Mouse (Mus musculus) forebrain, embryonic 16.5 days (tissue): Measurements from ENCODE around the gene Fbxo4. TPM values are rescaled to one million over a fixed set of nuclear protein-coding genes. Genes with fewer than 3 reads are reported as not detected.

Experiments
- ATAC-seq: fragments of 200-750 bp; cut with Nextera tagmentation; 2 replicates; pipeline ENCODE4 v1.8.0; 2017; ENCODE audit warnings: mild to moderate bottlenecking, moderate library complexity
- H3K27ac ChIP-seq: fragments of 300-500 bp; sonication (generic); 2 replicates; pipeline ENCODE4 v1.5.1; 2014; ENCODE audit warnings: low read length, control low read depth
- H3K27me3 ChIP-seq: fragments of 300-500 bp; sonication (generic); replicated peaks from 2 replicates; pipeline ENCODE4 v1.6.1; 2014; ENCODE audit warnings: low read length; ENCODE audit not compliant: control insufficient read depth, insufficient read depth
- H3K36me3 ChIP-seq: fragments of 300-500 bp; sonication (generic); 2 replicates; pipeline ENCODE4 v1.6.1; 2014; ENCODE audit not compliant: control insufficient read depth, insufficient read depth
- H3K4me1 ChIP-seq: fragments of 300-500 bp; sonication (generic); replicated peaks from 2 replicates; pipeline ENCODE4 v1.6.1; 2014; ENCODE audit warnings: low read length; ENCODE audit not compliant: control insufficient read depth, insufficient read depth
- H3K4me2 ChIP-seq: fragments of 300-500 bp; sonication (generic); 2 replicates; pipeline ENCODE4 v1.6.1; 2014; ENCODE audit warnings: mild to moderate bottlenecking, low read length, control low read depth
- H3K4me3 ChIP-seq: fragments of 300-500 bp; sonication (generic); replicated peaks from 2 replicates; pipeline ENCODE4 v1.5.1; 2014; ENCODE audit warnings: mild to moderate bottlenecking, low read length, control low read depth
- H3K9ac ChIP-seq: fragments of 300-500 bp; sonication (generic); replicated peaks from 2 replicates; pipeline ENCODE4 v1.6.1; 2014; ENCODE audit warnings: low read depth, low read length, control low read depth
- H3K9me3 ChIP-seq: fragments of 300-500 bp; sonication (generic); 2 replicates; pipeline ENCODE4 v1.6.1; 2016; ENCODE audit warnings: low read length; ENCODE audit not compliant: control insufficient read depth
- WGBS: fragments of 180-500 bp; shearing (Covaris S2); extraction: QIAGEN DNeasy Blood & Tissue Kit; methylation state at CpG from one replicate; pipeline ENCODE4 v1.1.7; 2014; 5-methylcytosine and 5-hydroxymethylcytosine counted together
- polyA plus RNA-seq: library from polyadenylated mRNA; unstranded; fragments of >200 nt; fragmentation: Nextera tagmentation; extraction: Ambion mirVana; gene quantifications from 2 replicates; pipeline ENCODE4 v1.2.1, GENCODE M21; 2015

The Fbxo4 gene
- polyA plus RNA-seq, 1 experiment from 2014 or later = 6.2 TPM

DNA sequence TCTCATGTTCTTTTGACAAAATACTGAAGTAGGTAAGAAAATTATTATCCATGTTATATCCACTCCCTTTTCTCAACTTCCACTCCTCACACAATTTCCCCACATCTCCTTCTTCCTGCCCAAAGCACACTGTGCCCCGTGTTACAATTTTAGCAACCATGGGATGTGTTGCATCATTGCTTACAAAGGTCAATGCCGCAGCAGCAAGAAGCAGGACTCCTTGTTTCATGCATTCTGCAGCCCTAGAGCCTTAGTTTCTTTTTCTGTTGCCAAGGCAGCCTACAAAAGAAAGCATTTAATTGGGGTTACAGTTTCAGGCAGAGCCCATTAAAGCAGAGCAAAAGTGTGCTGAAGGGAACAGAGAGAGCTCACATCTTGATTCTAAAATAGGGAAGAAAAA is 24.4 kb downstream of the Fbxo4 start:
- H3K27ac ChIP-seq = no peak overlapping the region
- H3K4me3 ChIP-seq = no peak overlapping the region
- no peaks in the 10 kb centered on the region for H3K27me3 ChIP-seq
- H3K36me3 ChIP-seq = no peaks in the 10 kb centered on the region
- WGBS = 40% methylated on average over 2 of the region's 2 CpGs
- no peaks in the 10 kb centered on the region for H3K9me3 ChIP-seq
- no peak overlapping the region for H3K4me2 ChIP-seq
- no peaks in the 10 kb centered on the region for H3K4me1 ChIP-seq
- no peak overlapping the region for H3K9ac ChIP-seq
- ATAC-seq = peak; percentile 40; the same call in 1 of the 2 replicates

DNA sequence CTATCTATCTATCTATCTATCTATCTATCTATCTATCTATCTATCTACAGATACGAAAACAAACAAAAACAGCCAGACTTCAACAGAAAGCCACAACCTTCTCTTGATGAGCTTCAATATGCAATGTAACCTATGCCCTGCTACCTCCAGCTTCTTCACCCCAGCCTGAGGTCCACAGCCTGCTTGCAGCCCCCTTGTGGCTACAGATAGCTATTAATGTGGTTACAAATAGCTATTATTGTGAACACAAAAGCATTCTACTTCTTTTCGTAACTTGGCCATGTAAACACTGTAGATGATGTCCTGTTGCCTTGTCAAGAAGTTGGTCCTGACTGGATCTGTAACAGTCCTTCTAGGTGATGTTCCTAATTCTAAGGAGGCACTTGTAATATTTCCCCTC is 41.2 kb downstream of the Fbxo4 start:
- H3K27ac ChIP-seq = no peak overlapping the region
- no peak overlapping the region for H3K4me2 ChIP-seq
- H3K4me3 ChIP-seq = no peak overlapping the region
- no peaks in the 10 kb centered on the region for H3K36me3 ChIP-seq
- no peaks in the 10 kb centered on the region for H3K27me3 ChIP-seq
- ATAC-seq = no peak
- no peaks in the 10 kb centered on the region for H3K4me1 ChIP-seq
- 85% methylated on average over 2 of the region's 2 CpGs for WGBS
- H3K9me3 ChIP-seq = no peaks in the 10 kb centered on the region
- H3K9ac ChIP-seq = no peak overlapping the region

DNA sequence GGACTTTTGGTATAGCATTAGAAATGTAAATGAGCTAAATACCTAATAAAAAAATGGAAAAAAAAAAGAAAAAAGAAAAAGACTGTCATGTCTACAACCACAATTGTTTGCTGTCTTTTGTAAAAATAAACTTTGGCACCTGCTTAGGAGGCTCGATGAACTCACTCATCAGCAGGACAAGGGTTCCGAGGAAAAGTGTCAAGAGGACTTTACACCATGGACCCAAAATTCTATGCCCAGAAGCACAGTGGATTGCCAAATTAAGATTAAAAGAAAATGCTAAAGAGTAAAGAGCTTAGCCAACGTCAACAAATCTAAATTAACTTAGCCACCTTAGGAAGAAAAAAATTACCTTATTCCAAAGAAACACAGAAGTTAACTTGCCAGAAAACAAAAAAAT is 43.3 kb downstream of the Fbxo4 start:
- H3K27me3 ChIP-seq = no peaks in the 10 kb centered on the region
- no peak for ATAC-seq
- no peaks in the 10 kb centered on the region for H3K4me1 ChIP-seq
- 85% methylated on average over 3 of the region's 3 CpGs for WGBS
- no peaks in the 10 kb centered on the region for H3K9me3 ChIP-seq
- H3K4me3 ChIP-seq = no peak overlapping the region
- H3K27ac ChIP-seq = no peak overlapping the region
- no peak overlapping the region for H3K9ac ChIP-seq
- H3K36me3 ChIP-seq = no peaks in the 10 kb centered on the region
- H3K4me2 ChIP-seq = no peak overlapping the region

DNA sequence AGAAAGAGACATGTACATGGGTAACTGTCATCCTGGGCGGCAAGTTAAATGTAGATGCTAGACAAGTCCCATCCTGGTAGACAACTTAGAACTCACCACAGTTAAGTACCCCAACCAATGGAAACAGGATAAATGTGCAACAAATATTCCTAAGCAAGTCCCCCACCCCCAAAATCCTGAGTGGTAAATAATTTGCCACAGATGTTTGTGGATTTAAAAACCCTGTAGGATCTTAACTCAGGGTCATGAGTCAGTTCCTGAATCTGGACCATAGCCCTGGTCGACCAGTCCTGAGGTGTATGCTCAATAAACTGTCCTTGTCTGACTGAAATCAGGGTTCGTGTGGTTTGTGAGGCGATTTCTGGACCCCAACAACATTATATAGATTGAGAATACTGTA is 45.9 kb downstream of the Fbxo4 start:
- H3K36me3 ChIP-seq = no peaks in the 10 kb centered on the region
- no peak overlapping the region for H3K27ac ChIP-seq
- no peaks in the 10 kb centered on the region for H3K9me3 ChIP-seq
- H3K4me2 ChIP-seq = no peak overlapping the region
- WGBS = 91% methylated on average over 4 of the region's 4 CpGs
- no peak overlapping the region for H3K9ac ChIP-seq
- ATAC-seq = no peak
- H3K4me3 ChIP-seq = no peak overlapping the region
- H3K27me3 ChIP-seq = no peaks in the 10 kb centered on the region
- no peaks in the 10 kb centered on the region for H3K4me1 ChIP-seq

DNA sequence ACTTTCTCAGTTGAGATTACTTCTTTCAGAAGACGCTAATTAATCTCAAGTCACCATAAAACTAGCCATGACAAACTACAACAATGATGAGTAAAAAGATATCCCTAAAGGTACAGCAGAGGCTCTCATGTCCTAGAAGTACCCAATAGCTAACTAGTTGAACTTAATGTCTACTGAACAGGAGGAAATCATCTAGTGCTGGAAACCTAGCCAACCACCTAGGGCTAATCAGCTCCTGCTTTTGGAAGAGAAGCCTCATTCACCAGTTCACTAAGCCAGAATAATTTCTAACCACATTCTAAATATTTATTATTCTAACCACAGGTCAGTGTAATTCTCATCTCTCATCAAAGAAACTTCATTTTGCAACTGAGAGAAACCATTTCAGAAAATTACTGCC is 47.4 kb downstream of the Fbxo4 start:
- Histone ChIP-seq H3K4me2 (no peak overlapping the region), H3K27ac (no peak overlapping the region), H3K9ac (no peak overlapping the region), H3K36me3 (no peaks in the 10 kb centered on the region), H3K9me3 (no peaks in the 10 kb centered on the region), H3K27me3 (no peaks in the 10 kb centered on the region), H3K4me3 (no peak overlapping the region), H3K4me1 (no peaks in the 10 kb centered on the region)
- no peak for ATAC-seq
- 93% methylated on average over 1 of the region's 1 CpGs for WGBS

Other genes starting within 250 kb of the Fbxo4 start
- gene AW549877, start 16.2 kb upstream of the Fbxo4 start, polyA plus RNA-seq = 34.6 and 41.7 TPM in 2 replicates
- gene Oxct1, start 46.8 kb upstream of the Fbxo4 start, polyA plus RNA-seq = 298 and 300 TPM in 2 replicates